Mouse (Mus musculus) limb, embryonic 13.5 days (tissue): ENCODE measurements at regions not wholly inside any gene's neighbourhood (a gene's known extent, or its start where the extent isn't known, plus 50 kb on each side); places are given as distances from the start of the nearest gene placed in this dataset.

Source experiments
- ATAC-seq: fragments of 200-750 bp; cut with Nextera tagmentation; 2 replicates; pipeline ENCODE4 v1.8.0; 2017; ENCODE audit warnings: low read depth, moderate number of reproducible peaks, moderate TSS enrichment; ENCODE audit not compliant: low FRiP score
- H3K27ac ChIP-seq: fragments of 300-500 bp; sonication (generic); 2 replicates; pipeline ENCODE4 v1.5.1; 2015; ENCODE audit warnings: inconsistent platforms, mild to moderate bottlenecking, moderate library complexity
- H3K27me3 ChIP-seq: fragments of 300-500 bp; sonication (generic); 2 replicates; pipeline ENCODE4 v1.6.1; 2015; ENCODE audit warnings: mild to moderate bottlenecking, inconsistent platforms
- H3K36me3 ChIP-seq: fragments of 300-500 bp; sonication (generic); 2 replicates; pipeline ENCODE4 v1.6.1; 2015; ENCODE audit warnings: inconsistent platforms, mild to moderate bottlenecking, moderate library complexity
- H3K4me1 ChIP-seq: fragments of 300-500 bp; sonication (generic); 2 replicates; pipeline ENCODE4 v1.6.1; 2015; ENCODE audit warnings: inconsistent platforms
- H3K4me2 ChIP-seq: fragments of 300-500 bp; sonication (generic); replicated peaks from 2 replicates; pipeline ENCODE4 v1.6.1; 2015; ENCODE audit warnings: inconsistent platforms, mild to moderate bottlenecking, moderate library complexity
- H3K4me3 ChIP-seq: fragments of 300-500 bp; sonication (generic); 2 replicates; pipeline ENCODE4 v1.5.1; 2015; ENCODE audit warnings: moderate library complexity, mild to moderate bottlenecking, inconsistent platforms
- H3K9ac ChIP-seq: fragments of 300-500 bp; sonication (generic); 2 replicates; pipeline ENCODE4 v1.6.1; 2015; ENCODE audit warnings: mild to moderate bottlenecking, inconsistent platforms
- H3K9me3 ChIP-seq: fragments of 300-500 bp; sonication (generic); 2 replicates; pipeline ENCODE4 v1.6.1; 2016; ENCODE audit warnings: inconsistent platforms
- WGBS: fragments of 180-500 bp; shearing (Covaris S2); methylation state at CpG from one replicate; pipeline ENCODE4 v1.1.7; 2015; 5-methylcytosine and 5-hydroxymethylcytosine counted together

DNA sequence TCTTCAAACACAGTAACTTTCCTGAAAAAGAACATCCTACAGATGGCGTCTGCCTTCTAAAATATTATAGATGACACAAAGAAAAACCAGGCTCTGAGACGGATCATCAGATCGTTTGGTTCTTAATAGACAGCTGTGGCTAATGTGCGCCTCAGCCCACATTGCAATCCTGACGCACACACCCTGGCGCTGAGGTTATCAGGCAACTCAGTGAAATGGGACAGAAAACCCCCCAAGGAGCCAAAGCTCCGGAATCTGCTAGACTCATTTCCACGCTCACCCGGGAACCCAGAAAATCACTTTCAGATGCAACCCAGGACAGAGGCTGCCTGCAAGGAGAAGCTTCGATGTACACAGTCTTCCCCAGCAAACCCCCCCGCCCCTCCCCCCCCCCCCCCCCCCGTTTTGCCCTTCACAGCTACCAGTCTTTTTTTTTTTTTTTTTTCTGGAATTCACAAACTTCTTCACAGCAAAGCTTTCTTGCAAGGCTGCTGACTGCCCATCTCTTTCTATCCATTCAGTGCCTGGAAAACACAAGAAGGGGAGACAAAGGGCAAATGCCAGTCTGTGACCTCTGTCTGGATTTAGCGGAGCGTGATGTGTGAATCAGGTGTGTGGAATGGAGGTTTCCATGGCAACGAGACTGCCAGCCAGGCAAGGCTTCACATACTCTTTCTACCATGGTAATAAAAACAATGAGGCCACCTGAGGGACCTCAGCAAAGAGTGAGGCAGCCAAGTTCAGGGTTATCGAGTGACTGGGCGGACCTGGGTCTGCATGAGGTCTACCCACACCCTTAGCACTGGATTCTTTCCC is 286.9 kb downstream of the Gm11361 start:
- Histone ChIP-seq H3K4me3 (no peak overlapping the region), H3K36me3 (peaks cover 12% of the 10 kb centered on the region), H3K27me3 (no peaks in the 10 kb centered on the region), H3K4me2 (peak overlapping the region; percentile 39), H3K4me1 (peaks cover 20% of the 10 kb centered on the region), H3K9me3 (no peaks in the 10 kb centered on the region), H3K9ac (no peak overlapping the region), H3K27ac (peak overlapping the region; percentile 58; the same call in 1 of the 2 replicates)
- 17% methylated on average over 17 of the region's 17 CpGs for WGBS
- peak; percentile 69 for ATAC-seq

GRCm38 (mm10) chr13:28541607-28542006 is 284.3 kb downstream of the Gm11361 start:
- Histone ChIP-seq H3K4me1 (peaks cover 20% of the 10 kb centered on the region), H3K4me3 (no peak overlapping the region), H3K27me3 (no peaks in the 10 kb centered on the region), H3K4me2 (no peak overlapping the region), H3K9ac (no peak overlapping the region), H3K27ac (no peak overlapping the region), H3K36me3 (peaks cover 15% of the 10 kb centered on the region), H3K9me3 (peaks cover 7% of the 10 kb centered on the region)
- WGBS: 88% methylated on average over 3 of the region's 3 CpGs
- no peak for ATAC-seq

DNA sequence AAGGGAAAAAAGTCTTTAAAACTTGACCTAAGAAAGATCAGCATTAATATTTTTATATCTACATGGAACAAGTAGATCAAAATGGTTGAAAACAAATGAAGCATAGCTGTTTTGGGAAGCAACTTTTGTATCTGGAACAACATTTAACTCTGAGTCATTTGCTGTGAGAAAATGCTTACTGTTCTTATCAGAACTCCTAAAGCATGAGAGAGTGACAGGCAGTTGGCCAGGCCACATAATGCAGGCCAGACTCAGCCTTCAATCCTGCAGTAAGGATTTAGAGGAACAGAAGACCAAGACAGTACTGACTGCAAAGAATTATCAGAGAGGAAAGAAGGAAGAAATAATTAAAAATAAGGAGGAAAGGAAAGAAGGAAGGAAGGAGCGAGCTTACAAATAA is 275.8 kb downstream of the Gm11361 start:
- Histone ChIP-seq H3K4me3 (no peak overlapping the region), H3K36me3 (peaks cover 16% of the 10 kb centered on the region), H3K9ac (no peak overlapping the region), H3K4me2 (no peak overlapping the region), H3K9me3 (peaks cover 7% of the 10 kb centered on the region), H3K4me1 (peaks cover 19% of the 10 kb centered on the region), H3K27me3 (no peaks in the 10 kb centered on the region), H3K27ac (no peak overlapping the region)
- no peak for ATAC-seq
- WGBS: 100% methylated on average over 1 of the region's 1 CpGs

DNA sequence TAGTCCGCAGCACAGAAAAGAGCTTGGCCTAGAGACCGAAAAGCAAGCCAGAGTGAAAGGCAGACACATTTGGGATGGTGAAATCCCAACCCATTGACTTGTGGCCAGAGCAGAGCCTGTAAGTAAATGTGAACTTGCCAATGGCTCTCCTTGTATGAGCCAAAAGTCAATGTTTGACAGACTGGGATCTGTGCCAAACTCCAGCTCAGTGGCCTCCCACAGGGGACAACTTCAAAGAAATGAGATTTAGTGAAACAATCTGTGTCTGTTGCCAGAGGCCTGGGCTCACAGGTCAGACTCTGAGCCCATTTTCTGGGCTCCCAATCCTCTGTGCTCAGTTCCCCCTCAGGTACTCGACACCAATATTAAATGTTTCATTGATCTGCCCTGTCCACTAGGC is 274.9 kb downstream of the Gm11361 start:
- Histone ChIP-seq H3K27me3 (no peaks in the 10 kb centered on the region), H3K9me3 (peaks cover 5% of the 10 kb centered on the region), H3K9ac (no peak overlapping the region), H3K4me3 (no peak overlapping the region), H3K4me1 (peaks cover 19% of the 10 kb centered on the region), H3K36me3 (peaks cover 14% of the 10 kb centered on the region), H3K27ac (no peak overlapping the region), H3K4me2 (no peak overlapping the region)
- WGBS: 56% methylated on average over 3 of the region's 3 CpGs
- ATAC-seq: peak; percentile 32; the same call in 1 of the 2 replicates

GRCm38 (mm10) chr13:28531534-28531999 is 274.2 kb downstream of the Gm11361 start:
- WGBS: 87% methylated on average over 5 of the region's 5 CpGs
- H3K9ac ChIP-seq: no peak overlapping the region
- H3K27ac ChIP-seq: no peak overlapping the region

GRCm38 (mm10) chr13:28530947-28531346 is 273.6 kb downstream of the Gm11361 start:
- no peak overlapping the region for H3K27ac ChIP-seq
- no peak overlapping the region for H3K4me2 ChIP-seq
- no peak overlapping the region for H3K9ac ChIP-seq
- peaks cover 19% of the 10 kb centered on the region for H3K4me1 ChIP-seq
- 87% methylated on average over 3 of the region's 3 CpGs for WGBS
- no peaks in the 10 kb centered on the region for H3K27me3 ChIP-seq
- H3K36me3 ChIP-seq: peaks cover 14% of the 10 kb centered on the region
- H3K9me3 ChIP-seq: peaks cover 5% of the 10 kb centered on the region
- no peak for ATAC-seq
- no peak overlapping the region for H3K4me3 ChIP-seq

More at GRCm38 (mm10) chr13:28531534-28531999, 274.2 kb downstream of the Gm11361 start:
- Histone ChIP-seq H3K36me3 (peaks cover 14% of the 10 kb centered on the region), H3K4me2 (no peak overlapping the region), H3K4me3 (no peak overlapping the region), H3K27me3 (no peaks in the 10 kb centered on the region), H3K4me1 (peaks cover 19% of the 10 kb centered on the region), H3K9me3 (peaks cover 5% of the 10 kb centered on the region)
- no peak for ATAC-seq

- H3K27ac ChIP-seq: no peak overlapping the region
- peaks cover 12% of the 10 kb centered on the region for H3K4me1 ChIP-seq
- WGBS: 90% methylated on average over 4 of the region's 4 CpGs
- no peak overlapping the region for H3K4me2 ChIP-seq
- peaks cover 14% of the 10 kb centered on the region for H3K36me3 ChIP-seq
- no peak for ATAC-seq
- H3K9me3 ChIP-seq: peaks cover 5% of the 10 kb centered on the region
- no peaks in the 10 kb centered on the region for H3K27me3 ChIP-seq
- H3K9ac ChIP-seq: no peak overlapping the region
- no peak overlapping the region for H3K4me3 ChIP-seq
Measured at GRCm38 (mm10) chr13:28528898-28529511, 271.7 kb downstream of the Gm11361 start.

DNA sequence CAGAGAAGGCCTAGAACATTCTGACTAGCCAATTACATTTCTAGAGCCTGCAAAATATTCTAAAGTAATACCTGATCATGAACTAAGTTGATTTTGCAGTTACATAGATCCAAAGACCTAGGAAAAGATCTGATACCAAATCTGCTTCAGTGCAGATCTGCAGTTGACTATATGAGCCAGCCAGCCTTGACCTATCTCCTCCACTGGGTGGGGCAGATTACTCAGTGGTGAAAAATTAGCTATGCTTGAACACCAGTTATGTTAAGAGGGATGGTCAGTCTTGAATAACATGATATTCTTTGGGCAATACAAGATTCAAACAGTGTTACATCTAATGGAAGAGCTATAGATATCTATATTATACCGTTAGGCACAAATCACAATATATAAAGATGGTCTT is 269.0 kb downstream of the Gm11361 start:
- H3K27me3 ChIP-seq: no peaks in the 10 kb centered on the region
- no peak overlapping the region for H3K9ac ChIP-seq
- no peak overlapping the region for H3K4me2 ChIP-seq
- peaks cover 5% of the 10 kb centered on the region for H3K9me3 ChIP-seq
- ATAC-seq: no peak
- 96% methylated on average over 1 of the region's 1 CpGs for WGBS
- H3K36me3 ChIP-seq: peaks cover 12% of the 10 kb centered on the region
- no peak overlapping the region for H3K27ac ChIP-seq
- H3K4me1 ChIP-seq: peaks cover 7% of the 10 kb centered on the region
- no peak overlapping the region for H3K4me3 ChIP-seq

DNA sequence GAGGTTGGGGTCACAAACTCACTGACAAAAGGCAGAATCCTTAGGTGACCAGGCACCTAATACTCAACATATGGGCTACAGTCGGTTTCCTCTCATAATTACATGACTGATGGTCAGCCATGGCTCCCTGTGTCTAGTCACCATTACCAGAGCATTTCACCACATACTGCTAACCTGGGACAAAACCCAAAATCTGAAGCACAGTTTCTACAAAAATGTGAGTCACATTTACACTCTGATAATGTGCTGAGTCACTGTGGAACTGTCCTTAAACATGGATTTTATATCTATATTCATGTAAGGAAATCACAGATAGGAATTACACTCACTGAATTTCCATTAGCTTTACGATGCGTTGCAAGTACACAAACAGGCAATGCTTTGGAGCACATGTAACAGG is 267.1 kb downstream of the Gm11361 start:
- no peak overlapping the region for H3K4me3 ChIP-seq
- 92% methylated on average over 3 of the region's 3 CpGs for WGBS
- no peaks in the 10 kb centered on the region for H3K9me3 ChIP-seq
- no peaks in the 10 kb centered on the region for H3K36me3 ChIP-seq
- H3K27me3 ChIP-seq: no peaks in the 10 kb centered on the region
- H3K4me2 ChIP-seq: no peak overlapping the region
- no peak for ATAC-seq
- peaks cover 19% of the 10 kb centered on the region for H3K4me1 ChIP-seq
- H3K27ac ChIP-seq: no peak overlapping the region
- H3K9ac ChIP-seq: no peak overlapping the region

DNA sequence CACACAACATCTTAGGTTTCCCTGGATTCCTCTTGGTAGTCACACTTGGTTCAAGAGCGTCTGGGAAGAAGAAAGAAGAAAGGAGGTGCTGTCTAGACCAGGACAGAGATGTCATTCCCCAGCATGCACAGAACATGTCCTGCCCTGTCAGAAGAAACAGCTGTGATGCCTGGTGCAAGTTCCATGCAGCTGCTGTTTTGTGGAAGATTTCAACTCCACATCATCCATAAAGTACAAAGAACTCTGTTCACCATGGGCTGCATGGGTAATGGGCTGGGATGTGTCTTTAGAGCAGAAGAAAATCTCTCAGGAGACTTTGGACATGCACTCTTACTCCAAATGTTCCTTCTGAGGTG is 262.8 kb downstream of the Gm11361 start:
- H3K9ac ChIP-seq: no peak overlapping the region
- H3K4me2 ChIP-seq: no peak overlapping the region
- no peaks in the 10 kb centered on the region for H3K36me3 ChIP-seq
- ATAC-seq: no peak
- no peaks in the 10 kb centered on the region for H3K27me3 ChIP-seq
- H3K9me3 ChIP-seq: no peaks in the 10 kb centered on the region
- no peak overlapping the region for H3K27ac ChIP-seq
- H3K4me1 ChIP-seq: peaks cover 19% of the 10 kb centered on the region
- 30% methylated on average over 1 of the region's 1 CpGs for WGBS
- H3K4me3 ChIP-seq: no peak overlapping the region

DNA sequence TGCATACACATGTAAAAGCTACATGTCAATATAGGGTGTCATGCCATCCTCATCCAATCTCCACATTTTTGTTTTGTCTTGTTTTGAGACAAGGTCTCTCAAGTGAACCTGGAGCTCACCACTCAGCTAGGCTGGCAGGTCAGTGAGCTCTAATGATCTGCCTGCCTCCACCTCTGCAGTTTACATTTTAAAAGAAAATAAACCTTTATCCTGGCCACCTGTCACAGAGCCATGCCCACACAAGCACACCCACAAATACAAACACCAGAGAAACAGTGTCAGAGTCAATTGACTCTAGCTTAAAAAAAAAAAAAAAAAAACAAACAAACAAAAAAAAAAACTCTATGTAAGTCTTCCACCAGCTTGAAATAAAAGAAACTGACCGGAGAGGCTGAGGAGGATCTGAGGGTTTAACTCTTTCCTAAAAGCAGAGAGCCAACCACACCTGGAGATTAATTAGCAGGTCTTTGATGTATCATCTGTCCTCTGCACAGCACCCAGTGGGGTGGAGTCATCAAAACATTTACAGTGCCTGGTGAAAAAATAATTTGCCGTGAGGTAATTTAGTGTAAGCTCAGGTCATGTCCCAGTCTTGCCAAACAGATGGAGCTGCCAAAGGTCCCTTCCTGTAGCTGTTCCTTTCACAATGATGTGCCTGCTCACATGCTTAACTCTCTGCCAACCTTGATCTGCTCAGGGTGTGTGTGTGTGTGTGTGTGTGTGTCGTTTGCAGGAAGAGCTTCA is 262.2 kb downstream of the Gm11361 start:
- H3K9me3 ChIP-seq: no peaks in the 10 kb centered on the region
- H3K4me1 ChIP-seq: peaks cover 19% of the 10 kb centered on the region
- no peak overlapping the region; the same call in 1 of the 2 replicates for H3K27ac ChIP-seq
- ATAC-seq: no peak
- no peak overlapping the region for H3K4me3 ChIP-seq
- 32% methylated on average over 3 of the region's 3 CpGs for WGBS
- H3K27me3 ChIP-seq: no peaks in the 10 kb centered on the region
- H3K9ac ChIP-seq: no peak overlapping the region
- H3K36me3 ChIP-seq: no peaks in the 10 kb centered on the region
- no peak overlapping the region for H3K4me2 ChIP-seq

DNA sequence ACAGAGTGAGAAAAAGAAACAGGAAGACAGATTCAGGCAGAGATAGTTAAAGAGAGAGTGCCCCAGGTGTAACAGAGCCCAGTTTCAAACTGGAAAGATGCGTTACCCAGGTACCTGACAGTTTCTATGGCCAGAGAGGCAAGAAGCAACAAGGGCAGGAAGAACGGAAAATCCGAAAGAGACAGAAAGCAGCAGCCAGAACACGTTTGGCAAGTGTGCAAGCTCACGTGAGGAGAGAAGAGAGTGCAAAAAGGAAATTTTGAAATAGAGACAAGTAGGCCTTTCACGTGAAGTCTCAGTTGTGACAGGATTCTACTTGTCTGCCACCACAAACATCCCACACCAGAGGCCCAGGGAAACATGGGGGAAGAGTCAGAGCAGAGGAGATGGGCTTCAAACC is 259.8 kb downstream of the Gm11361 start:
- Histone ChIP-seq H3K9ac (no peak overlapping the region), H3K9me3 (no peaks in the 10 kb centered on the region), H3K4me2 (no peak overlapping the region), H3K27me3 (no peaks in the 10 kb centered on the region), H3K4me3 (no peak overlapping the region), H3K27ac (no peak overlapping the region), H3K4me1 (peaks cover 20% of the 10 kb centered on the region), H3K36me3 (no peaks in the 10 kb centered on the region)
- ATAC-seq: no peak
- 72% methylated on average over 6 of the region's 6 CpGs for WGBS
